Mouse (Mus musculus): ENCODE data around the gene Kirrel3. TPM values are rescaled to one million over a fixed set of nuclear protein-coding genes. Genes with fewer than 3 reads are reported as not detected.

Kirrel3 gene
- total RNA-seq, 1 experiment from 2014 or later, result not detected

GRCm38 (mm10) chr9:34582496-34582895, 96.8 kb downstream of the Kirrel3 start:
- no peak for ATAC-seq (replicated peaks; ENCODE audit: insufficient number of reproducible peaks, low FRiP score, low TSS enrichment, poor library complexity, severe bottlenecking)

DNA sequence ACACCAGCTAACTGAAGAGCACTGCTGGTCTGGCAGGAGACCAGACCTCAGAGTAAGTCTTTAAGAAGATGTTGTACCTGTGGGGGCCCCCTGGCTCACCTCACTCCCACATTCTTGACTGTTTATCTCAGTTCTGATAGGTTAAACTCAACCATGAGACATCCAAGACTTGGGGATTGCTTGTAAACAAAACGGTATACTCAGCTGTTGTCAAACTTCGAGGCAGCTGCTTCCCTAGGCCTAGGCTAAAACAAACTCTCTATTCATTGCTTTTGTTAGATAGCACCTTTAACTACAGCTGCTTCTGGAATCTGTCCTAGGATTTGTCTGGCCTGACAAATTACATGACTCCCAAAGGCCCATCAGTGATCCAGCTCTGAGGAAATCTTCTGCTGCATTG, 99.8 kb downstream of the Kirrel3 start:
- no peak for ATAC-seq (replicated peaks; ENCODE audit: insufficient number of reproducible peaks, low FRiP score, low TSS enrichment, poor library complexity, severe bottlenecking)

- no peak for ATAC-seq (replicated peaks; ENCODE audit: insufficient number of reproducible peaks, low FRiP score, low TSS enrichment, poor library complexity, severe bottlenecking)
Observed at GRCm38 (mm10) chr9:34586080-34586479, 100.4 kb downstream of the Kirrel3 start.

DNA sequence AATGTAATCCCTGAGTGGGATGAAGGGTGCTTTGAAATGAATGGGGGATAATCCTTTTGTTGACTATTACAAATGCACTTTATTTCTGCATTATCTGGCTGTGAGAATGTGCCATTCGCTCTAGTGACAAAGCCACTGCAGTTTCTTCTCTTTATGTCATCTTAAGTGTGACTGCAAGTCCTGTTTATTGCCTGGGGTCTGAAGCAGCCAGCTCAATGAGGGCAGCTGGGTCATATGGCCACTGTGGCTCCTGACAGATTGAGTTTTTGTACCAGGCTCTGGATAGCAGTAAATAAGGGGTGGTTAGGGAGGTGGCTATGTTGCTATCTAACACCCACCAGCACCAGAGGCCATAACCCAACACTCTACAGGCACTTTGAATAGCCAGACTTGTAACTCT, 104.1 kb downstream of the Kirrel3 start:
- no peak for ATAC-seq (replicated peaks; ENCODE audit: insufficient number of reproducible peaks, low FRiP score, low TSS enrichment, poor library complexity, severe bottlenecking)

GRCm38 (mm10) chr9:34592073-34592610, 106.4 kb downstream of the Kirrel3 start:
- no peak for ATAC-seq (replicated peaks; ENCODE audit: insufficient number of reproducible peaks, low FRiP score, low TSS enrichment, poor library complexity, severe bottlenecking)

GRCm38 (mm10) chr9:34593889-34594288, 108.2 kb downstream of the Kirrel3 start:
- no peak for ATAC-seq (replicated peaks; ENCODE audit: insufficient number of reproducible peaks, low FRiP score, low TSS enrichment, poor library complexity, severe bottlenecking)

GRCm38 (mm10) chr9:34600326-34600725, 114.6 kb downstream of the Kirrel3 start:
- no peak for ATAC-seq (replicated peaks; ENCODE audit: insufficient number of reproducible peaks, low FRiP score, low TSS enrichment, poor library complexity, severe bottlenecking)

GRCm38 (mm10) chr9:34603750-34604149, 118.1 kb downstream of the Kirrel3 start:
- no peak for ATAC-seq (replicated peaks; ENCODE audit: insufficient number of reproducible peaks, low FRiP score, low TSS enrichment, poor library complexity, severe bottlenecking)

DNA sequence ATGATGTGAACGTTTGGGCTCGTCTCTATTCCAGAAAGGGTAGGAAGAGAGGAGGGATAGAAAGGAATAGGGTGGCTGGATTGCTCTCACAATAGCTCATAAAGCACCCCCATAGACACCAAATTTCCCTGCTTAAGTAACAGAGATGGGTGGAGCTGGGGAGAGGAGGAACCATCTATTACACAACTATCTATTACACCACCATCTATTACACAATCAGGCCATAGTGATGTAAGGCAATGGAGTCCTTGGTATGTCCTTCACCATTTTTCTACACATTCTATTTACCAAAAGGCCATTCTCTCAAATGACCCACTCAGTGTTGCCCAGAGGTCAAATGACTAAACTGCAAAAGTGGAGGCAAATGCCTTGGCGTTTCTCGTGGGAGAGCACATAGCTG, 119.2 kb downstream of the Kirrel3 start:
- no peak for ATAC-seq (replicated peaks; ENCODE audit: insufficient number of reproducible peaks, low FRiP score, low TSS enrichment, poor library complexity, severe bottlenecking)

GRCm38 (mm10) chr9:34605486-34605885, 119.8 kb downstream of the Kirrel3 start:
- no peak for ATAC-seq (replicated peaks; ENCODE audit: insufficient number of reproducible peaks, low FRiP score, low TSS enrichment, poor library complexity, severe bottlenecking)

DNA sequence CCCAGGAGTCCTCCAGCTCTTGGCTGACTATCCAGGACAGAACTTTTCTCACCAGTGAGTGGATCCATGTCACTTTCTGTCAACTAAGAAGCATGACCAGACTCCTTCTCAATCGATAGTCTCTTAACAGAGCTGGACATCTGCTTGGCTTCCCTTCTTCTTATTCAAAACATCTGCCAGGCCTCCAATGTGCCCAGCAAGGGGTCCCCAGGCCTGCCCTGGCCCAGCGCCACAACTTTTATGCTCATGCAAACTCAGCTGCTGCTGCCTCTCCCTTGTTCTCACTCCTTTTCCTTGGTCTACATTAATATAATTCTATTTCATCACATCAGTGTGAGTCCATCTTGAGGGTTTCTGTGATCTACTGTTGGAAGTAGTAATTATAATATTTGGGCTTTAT, 122.3 kb downstream of the Kirrel3 start:
- ATAC-seq (replicated peaks; ENCODE audit: insufficient number of reproducible peaks, low FRiP score, low TSS enrichment, poor library complexity, severe bottlenecking), result no peak

DNA sequence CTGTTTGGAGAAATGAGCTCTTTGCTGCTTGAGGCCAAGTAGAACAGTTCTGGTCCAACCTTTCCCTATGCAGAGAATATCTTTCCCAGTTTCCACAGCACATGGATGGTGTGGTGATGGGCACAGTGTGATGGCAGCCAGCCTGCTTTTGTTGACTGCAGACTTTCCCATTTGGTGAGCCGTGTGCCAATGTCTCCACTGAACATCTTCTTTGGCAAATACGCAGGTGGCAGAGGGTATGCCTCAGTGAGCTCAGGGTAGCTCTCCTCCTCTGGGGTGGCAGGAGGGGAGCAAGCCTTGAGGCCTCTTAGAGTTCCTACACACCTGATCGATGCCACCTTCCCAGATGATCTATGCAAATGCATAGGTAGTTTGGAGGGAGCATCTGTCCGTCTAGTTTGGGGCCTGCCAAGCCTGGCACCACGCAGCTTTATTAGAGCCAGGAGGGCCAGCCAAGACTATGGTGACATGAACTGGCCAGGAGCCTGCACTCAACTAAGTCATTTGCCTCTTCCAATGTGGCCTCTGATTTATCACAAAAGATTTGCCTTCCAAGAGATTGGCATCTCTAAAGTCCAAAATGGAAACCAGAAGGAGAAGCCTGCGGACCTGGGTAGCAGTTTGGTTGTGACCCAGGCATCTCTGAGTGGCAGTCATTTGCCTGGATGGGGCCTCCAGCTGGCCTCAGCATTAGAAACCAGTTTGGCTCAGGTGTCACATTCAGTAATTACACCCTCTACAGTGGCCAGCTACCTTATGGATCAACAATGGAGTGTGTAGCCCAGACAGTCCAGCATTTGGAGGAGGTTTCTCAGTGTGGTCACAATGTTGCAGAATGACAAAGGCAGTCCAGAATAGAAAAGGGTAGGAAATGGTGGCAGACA, 127.4 kb downstream of the Kirrel3 start:
- no peak for ATAC-seq (replicated peaks; ENCODE audit: insufficient number of reproducible peaks, low FRiP score, low TSS enrichment, poor library complexity, severe bottlenecking)

DNA sequence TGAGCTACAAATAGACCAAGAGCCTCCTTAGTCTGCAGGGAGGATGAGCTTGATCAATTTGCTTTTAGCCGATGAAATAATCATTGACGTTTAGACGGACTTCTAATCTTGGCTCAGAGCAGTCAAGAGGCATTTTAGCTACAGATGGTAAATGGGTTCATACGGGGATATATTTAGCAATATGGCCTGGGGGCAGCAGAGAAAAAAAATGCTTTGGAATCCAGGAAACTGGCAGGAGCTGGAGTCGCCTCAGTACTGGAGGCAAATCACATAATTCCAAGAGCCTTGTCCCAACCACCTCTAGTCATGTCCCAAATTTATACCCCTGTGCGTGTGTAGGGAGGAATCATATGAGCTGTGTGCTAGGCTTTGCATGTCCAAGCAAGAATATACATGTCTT, 132.4 kb downstream of the Kirrel3 start:
- ATAC-seq (replicated peaks; ENCODE audit: insufficient number of reproducible peaks, low FRiP score, low TSS enrichment, poor library complexity, severe bottlenecking), result no peak

DNA sequence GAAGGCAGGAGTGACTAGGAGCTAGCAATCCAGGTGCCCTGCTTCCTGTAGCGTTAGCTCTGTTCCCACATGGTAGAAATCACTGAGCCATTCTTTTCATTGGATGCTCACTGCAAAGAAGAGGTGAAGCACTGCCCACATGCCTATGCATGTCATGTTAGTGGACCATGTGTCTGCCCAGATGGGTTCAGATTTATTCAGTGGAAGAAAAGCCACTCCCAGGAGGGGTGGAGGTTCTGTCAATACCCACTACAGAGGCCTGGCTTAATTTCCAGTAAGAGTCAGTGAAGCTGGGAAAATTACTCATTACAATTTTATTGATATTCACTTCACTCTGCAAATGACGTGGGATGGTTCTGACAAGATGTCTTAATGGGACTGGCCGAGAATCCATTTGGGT, 134.2 kb downstream of the Kirrel3 start:
- ATAC-seq (replicated peaks; ENCODE audit: insufficient number of reproducible peaks, low FRiP score, low TSS enrichment, poor library complexity, severe bottlenecking), result no peak

GRCm38 (mm10) chr9:34623526-34623925, 137.8 kb downstream of the Kirrel3 start:
- ATAC-seq (replicated peaks; ENCODE audit: insufficient number of reproducible peaks, low FRiP score, low TSS enrichment, poor library complexity, severe bottlenecking), result no peak

- no peak for ATAC-seq (replicated peaks; ENCODE audit: insufficient number of reproducible peaks, low FRiP score, low TSS enrichment, poor library complexity, severe bottlenecking)
Observed at GRCm38 (mm10) chr9:34624021-34624420, 138.3 kb downstream of the Kirrel3 start.

- ATAC-seq (replicated peaks; ENCODE audit: insufficient number of reproducible peaks, low FRiP score, low TSS enrichment, poor library complexity, severe bottlenecking), result no peak
Observed at GRCm38 (mm10) chr9:34628841-34629240, 143.1 kb downstream of the Kirrel3 start.

DNA sequence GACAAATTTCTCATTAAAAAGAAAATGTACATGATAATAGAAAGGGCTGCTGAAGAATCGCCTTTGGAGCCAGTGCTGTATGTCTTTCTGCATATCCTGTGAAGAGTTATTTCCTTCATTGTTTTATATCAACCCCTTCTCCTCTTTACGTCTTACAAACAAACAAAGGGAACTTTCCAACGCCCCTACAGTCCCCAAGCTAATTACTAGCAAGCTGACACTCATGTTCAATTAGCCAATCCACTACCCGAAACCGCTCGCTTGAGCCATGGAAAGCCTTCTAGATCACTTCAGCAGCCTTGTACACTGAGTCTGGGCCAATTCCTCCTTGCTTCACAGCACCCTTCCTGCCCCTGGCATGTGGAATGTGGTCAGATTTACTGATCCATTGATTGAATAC, 150.0 kb downstream of the Kirrel3 start:
- no peak for ATAC-seq (replicated peaks; ENCODE audit: insufficient number of reproducible peaks, low FRiP score, low TSS enrichment, poor library complexity, severe bottlenecking)

DNA sequence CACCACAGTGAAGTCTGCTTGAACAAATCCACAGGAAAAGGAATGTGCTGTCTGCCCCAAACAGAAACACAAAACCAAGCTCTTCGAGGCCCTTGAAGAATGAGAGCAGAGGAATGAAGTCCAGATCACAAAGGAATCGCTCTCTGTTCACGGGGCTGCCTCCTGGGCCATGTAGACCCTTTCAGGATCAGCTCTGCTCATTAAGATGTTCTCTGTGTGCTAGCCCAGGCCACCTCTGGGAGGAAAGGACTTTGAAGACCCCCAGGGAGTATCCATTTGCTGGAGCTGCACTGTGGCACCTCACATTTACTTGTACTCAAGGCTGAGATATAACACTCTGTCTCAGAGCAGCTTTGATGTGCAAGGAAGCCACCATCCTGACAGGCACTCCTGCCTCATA, 158.2 kb downstream of the Kirrel3 start:
- ATAC-seq (replicated peaks; ENCODE audit: insufficient number of reproducible peaks, low FRiP score, low TSS enrichment, poor library complexity, severe bottlenecking), result no peak

DNA sequence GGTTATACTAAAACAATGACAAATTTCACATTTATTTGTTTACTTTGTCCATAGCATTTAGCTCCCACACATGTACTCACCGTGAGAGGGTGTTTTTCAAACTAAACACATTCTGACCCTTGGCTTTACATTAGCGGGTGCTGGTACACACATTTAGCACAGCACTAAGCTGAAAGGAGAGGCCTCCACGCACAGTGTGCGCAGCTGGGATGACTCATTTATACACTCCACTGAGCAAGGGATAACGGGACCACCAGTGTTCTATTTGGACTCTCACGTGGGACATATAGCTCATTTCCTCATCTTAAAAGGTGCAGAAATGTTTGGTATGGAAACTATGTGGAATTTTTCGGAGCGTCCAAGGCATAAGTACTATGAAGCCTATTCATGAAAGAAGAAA, 158.7 kb downstream of the Kirrel3 start:
- ATAC-seq (replicated peaks; ENCODE audit: insufficient number of reproducible peaks, low FRiP score, low TSS enrichment, poor library complexity, severe bottlenecking), result no peak
